Mouse (Mus musculus): ENCODE measurements around the gene Cyp2ab1. TPM values are rescaled to one million over a fixed set of nuclear protein-coding genes. Genes with fewer than 3 reads are reported as not detected.

Gene Cyp2ab1
- polyA plus RNA-seq, 1 experiment: 0.50 TPM

DNA sequence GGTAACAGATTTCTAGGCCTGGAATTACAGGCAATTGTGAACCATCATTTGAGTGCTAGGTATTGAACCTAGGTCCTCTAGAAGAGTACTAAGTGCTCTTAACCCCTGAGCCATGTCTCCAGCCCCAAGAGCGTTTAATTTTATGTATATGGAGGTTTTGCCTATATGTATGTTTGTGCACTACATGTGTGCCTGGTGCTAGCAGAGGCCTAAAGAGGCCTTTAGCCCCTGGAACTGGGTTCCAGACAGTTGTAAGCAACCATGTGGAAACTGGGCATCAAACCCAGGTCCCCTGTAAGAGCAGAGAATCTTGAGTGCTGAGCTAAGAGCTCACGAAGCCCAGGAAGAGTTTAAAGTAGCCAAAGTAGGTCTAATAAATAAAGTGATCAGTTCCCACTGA lies 25.1 kb downstream of the Cyp2ab1 start:
- no peak overlapping the region for H3ac ChIP-seq (ENCODE audit: control insufficient read depth, insufficient read length)
- H3K27me3 ChIP-seq (ENCODE audit: control insufficient read depth, insufficient read depth, insufficient read length): no peaks in the 10 kb centered on the region
- H3K4me3 ChIP-seq: peak overlapping the region; percentile 90
- H3K79me2 ChIP-seq (ENCODE audit: control insufficient read depth, insufficient read depth): peaks cover 41% of the 10 kb centered on the region
- H3K4me2 ChIP-seq (ENCODE audit: low read depth): peak overlapping the region; percentile 96
- peaks cover 24% of the 10 kb centered on the region for H3K36me3 ChIP-seq (ENCODE audit: control insufficient read depth, insufficient read depth)
- TF ChIP-seq MAX (IDR thresholded peaks at IDR 0.05; ENCODE audit: low read depth): no peak
- no peak for TF ChIP-seq REST (IDR thresholded peaks at IDR 0.05; ENCODE audit: insufficient read depth, insufficient read length)
- no peak for TF ChIP-seq MYOD1 (IDR thresholded peaks at IDR 0.05; ENCODE audit: control insufficient read depth in 1 of 3, insufficient read length in 2 of 3, low read depth in 2 of 3)
- no peak for TF ChIP-seq TCF3 (IDR thresholded peaks at IDR 0.05; ENCODE audit: insufficient read length, low read depth)
- no peak for TF ChIP-seq USF1 (IDR thresholded peaks at IDR 0.05; ENCODE audit: low read depth)
- no peak for TF ChIP-seq MYOG (IDR thresholded peaks at IDR 0.05; ENCODE audit: control insufficient read depth in 1 of 3, insufficient read depth in 1 of 3, insufficient read length in 2 of 3, low read depth in 2 of 3)
- no peak for TF ChIP-seq CEBPB (IDR thresholded peaks at IDR 0.05; ENCODE audit: insufficient read depth, poor library complexity, severe bottlenecking)
- TF ChIP-seq E2F4 (IDR thresholded peaks at IDR 0.05; ENCODE audit: insufficient read depth): no peak
- no peak for TF ChIP-seq POLR2A (IDR thresholded peaks at IDR 0.05; ENCODE audit: insufficient read length, low read depth)
- no peak for TF ChIP-seq POLR2AphosphoS2 (IDR thresholded peaks at IDR 0.05; ENCODE audit: insufficient read length, low read depth)

DNA sequence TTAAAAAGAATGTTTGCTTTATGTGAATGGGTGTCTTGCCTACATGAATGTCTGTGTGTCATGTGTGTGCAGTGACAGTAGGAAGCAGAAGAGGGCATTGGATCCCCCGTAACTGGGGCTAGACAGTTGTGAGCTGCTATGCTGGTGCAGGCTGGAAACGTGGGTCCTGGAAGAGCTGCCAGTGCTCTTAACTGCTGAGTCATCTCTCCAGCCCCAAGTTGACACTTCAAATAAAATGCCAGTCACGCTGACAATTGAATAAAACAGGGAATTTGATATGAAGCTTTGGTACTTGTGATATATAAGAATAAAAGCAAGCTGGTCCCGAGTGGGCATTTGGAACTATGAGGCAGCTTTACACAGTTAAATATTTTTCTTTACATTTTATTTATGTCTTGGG lies 45.0 kb downstream of the Cyp2ab1 start:
- H3K79me2 ChIP-seq (ENCODE audit: control insufficient read depth, insufficient read depth): no peaks in the 10 kb centered on the region
- no peak overlapping the region for H3K4me2 ChIP-seq (ENCODE audit: low read depth)
- H3K27me3 ChIP-seq (ENCODE audit: control insufficient read depth, insufficient read depth, insufficient read length): no peaks in the 10 kb centered on the region
- TF ChIP-seq POLR2A (IDR thresholded peaks at IDR 0.05; ENCODE audit: insufficient read length, low read depth) (no peak), REST (IDR thresholded peaks at IDR 0.05; ENCODE audit: insufficient read depth, insufficient read length) (no peak), TCF3 (IDR thresholded peaks at IDR 0.05; ENCODE audit: insufficient read length, low read depth) (no peak), E2F4 (IDR thresholded peaks at IDR 0.05; ENCODE audit: insufficient read depth) (no peak), POLR2AphosphoS2 (IDR thresholded peaks at IDR 0.05; ENCODE audit: insufficient read length, low read depth) (no peak), MYOD1 (IDR thresholded peaks at IDR 0.05; ENCODE audit: control insufficient read depth in 1 of 3, insufficient read length in 2 of 3, low read depth in 2 of 3) (no peak), SRF (IDR thresholded peaks at IDR 0.05; ENCODE audit: control insufficient read depth, insufficient read length, low read depth) (no peak), MYOG (IDR thresholded peaks at IDR 0.05; ENCODE audit: control insufficient read depth in 1 of 3, insufficient read depth in 1 of 3, insufficient read length in 2 of 3, low read depth in 2 of 3) (no peak), TCF12 (IDR thresholded peaks at IDR 0.05; ENCODE audit: insufficient read depth, poor library complexity, severe bottlenecking) (no peak), CEBPB (IDR thresholded peaks at IDR 0.05; ENCODE audit: insufficient read depth, poor library complexity, severe bottlenecking) (no peak), USF1 (IDR thresholded peaks at IDR 0.05; ENCODE audit: low read depth) (no peak), MAX (IDR thresholded peaks at IDR 0.05; ENCODE audit: low read depth) (no peak)
- H3K36me3 ChIP-seq (ENCODE audit: control insufficient read depth, insufficient read depth): peaks cover 56% of the 10 kb centered on the region
- H3ac ChIP-seq (ENCODE audit: control insufficient read depth, insufficient read length): no peak overlapping the region
- no peak overlapping the region for H3K4me3 ChIP-seq

DNA sequence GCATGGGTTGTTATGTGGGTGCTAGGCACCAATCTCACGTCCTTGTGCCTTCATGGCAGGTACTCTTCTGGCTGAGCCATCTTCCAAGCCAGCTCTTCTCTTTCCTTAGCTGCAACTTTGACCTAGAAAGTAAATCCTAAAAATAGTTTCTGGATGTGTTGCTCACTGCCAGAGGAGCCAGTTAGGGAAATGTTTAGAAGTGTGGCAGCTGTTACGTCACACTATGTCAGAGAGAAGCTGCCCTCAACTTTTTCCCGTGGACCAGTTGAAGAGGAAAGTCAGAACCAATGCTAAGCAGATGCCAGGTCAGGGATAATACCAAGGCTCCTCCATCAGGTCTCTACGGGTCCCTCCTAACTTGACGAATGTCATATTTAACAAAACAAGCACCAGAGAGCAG lies 45.8 kb downstream of the Cyp2ab1 start:
- H3K4me2 ChIP-seq (ENCODE audit: low read depth): no peak overlapping the region
- peaks cover 48% of the 10 kb centered on the region for H3K36me3 ChIP-seq (ENCODE audit: control insufficient read depth, insufficient read depth)
- no peak for TF ChIP-seq REST (IDR thresholded peaks at IDR 0.05; ENCODE audit: insufficient read depth, insufficient read length)
- TF ChIP-seq MYOG (IDR thresholded peaks at IDR 0.05; ENCODE audit: control insufficient read depth in 1 of 3, insufficient read depth in 1 of 3, insufficient read length in 2 of 3, low read depth in 2 of 3): no peak
- TF ChIP-seq TCF3 (IDR thresholded peaks at IDR 0.05; ENCODE audit: insufficient read length, low read depth): no peak
- no peak for TF ChIP-seq SRF (IDR thresholded peaks at IDR 0.05; ENCODE audit: control insufficient read depth, insufficient read length, low read depth)
- TF ChIP-seq MAX (IDR thresholded peaks at IDR 0.05; ENCODE audit: low read depth): no peak
- no peak for TF ChIP-seq MYOD1 (IDR thresholded peaks at IDR 0.05; ENCODE audit: control insufficient read depth in 1 of 3, insufficient read length in 2 of 3, low read depth in 2 of 3)
- no peak for TF ChIP-seq USF1 (IDR thresholded peaks at IDR 0.05; ENCODE audit: low read depth)
- no peak for TF ChIP-seq CEBPB (IDR thresholded peaks at IDR 0.05; ENCODE audit: insufficient read depth, poor library complexity, severe bottlenecking)
- H3K27me3 ChIP-seq (ENCODE audit: control insufficient read depth, insufficient read depth, insufficient read length): no peaks in the 10 kb centered on the region
- no peak overlapping the region for H3ac ChIP-seq (ENCODE audit: control insufficient read depth, insufficient read length)
- H3K79me2 ChIP-seq (ENCODE audit: control insufficient read depth, insufficient read depth): no peaks in the 10 kb centered on the region
- H3K4me3 ChIP-seq: no peak overlapping the region

DNA sequence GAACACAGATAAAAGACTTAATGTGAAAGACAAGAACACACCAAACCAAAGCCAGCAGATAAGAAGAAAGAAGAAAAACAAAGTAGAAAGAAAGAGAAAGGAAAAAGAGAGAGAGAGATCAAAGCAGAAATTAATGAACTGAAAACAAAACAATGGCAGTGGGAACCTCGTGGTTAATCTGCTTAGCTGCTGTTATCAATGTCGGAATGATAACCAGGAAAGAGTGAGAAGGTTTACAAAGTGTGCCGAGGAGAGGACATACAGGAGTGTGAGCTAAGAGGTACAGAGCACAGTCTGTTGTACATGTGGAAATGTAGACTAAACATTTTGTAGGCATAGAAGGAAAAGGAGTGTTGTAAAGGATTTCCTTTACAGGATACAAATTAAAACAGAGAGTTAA lies 52.2 kb downstream of the Cyp2ab1 start:
- Histone ChIP-seq H3K4me3 (no peak overlapping the region), H3K79me2 (ENCODE audit: control insufficient read depth, insufficient read depth) (no peaks in the 10 kb centered on the region), H3K27me3 (ENCODE audit: control insufficient read depth, insufficient read depth, insufficient read length) (peaks cover 9% of the 10 kb centered on the region), H3K36me3 (ENCODE audit: control insufficient read depth, insufficient read depth) (no peaks in the 10 kb centered on the region), H3K4me2 (ENCODE audit: low read depth) (peak overlapping the region; percentile 32), H3ac (ENCODE audit: control insufficient read depth, insufficient read length) (no peak overlapping the region)
- TF ChIP-seq TCF3 (IDR thresholded peaks at IDR 0.05; ENCODE audit: insufficient read length, low read depth) (no peak), TCF12 (IDR thresholded peaks at IDR 0.05; ENCODE audit: insufficient read depth, poor library complexity, severe bottlenecking) (no peak), POLR2AphosphoS2 (IDR thresholded peaks at IDR 0.05; ENCODE audit: insufficient read length, low read depth) (no peak), MAX (IDR thresholded peaks at IDR 0.05; ENCODE audit: low read depth) (no peak), USF1 (IDR thresholded peaks at IDR 0.05; ENCODE audit: low read depth) (no peak), E2F4 (IDR thresholded peaks at IDR 0.05; ENCODE audit: insufficient read depth) (no peak), SRF (IDR thresholded peaks at IDR 0.05; ENCODE audit: control insufficient read depth, insufficient read length, low read depth) (no peak)

DNA sequence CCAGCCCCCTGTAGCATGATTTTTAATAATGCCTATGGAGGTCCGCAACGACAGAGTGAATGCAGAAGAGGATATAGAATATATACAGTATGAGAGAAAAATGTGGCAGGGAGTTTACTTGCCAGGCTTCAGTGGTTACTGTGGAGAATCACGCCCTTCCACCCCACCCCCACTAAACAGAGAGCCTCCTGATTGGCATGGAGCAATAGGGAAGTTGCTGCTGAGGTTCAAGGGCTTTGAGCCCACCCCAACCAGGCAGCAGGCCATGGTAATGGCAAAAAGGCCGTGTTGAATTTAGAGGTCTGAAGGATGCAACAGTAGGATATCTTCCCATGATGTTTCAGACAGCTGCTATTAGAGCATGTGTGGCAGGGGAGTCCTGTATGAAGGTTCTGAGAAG lies 53.9 kb downstream of the Cyp2ab1 start:
- Histone ChIP-seq H3K36me3 (ENCODE audit: control insufficient read depth, insufficient read depth) (no peaks in the 10 kb centered on the region), H3K4me3 (no peak overlapping the region)
- no peak for TF ChIP-seq REST (IDR thresholded peaks at IDR 0.05; ENCODE audit: insufficient read depth, insufficient read length)
- no peak for TF ChIP-seq USF1 (IDR thresholded peaks at IDR 0.05; ENCODE audit: low read depth)
- TF ChIP-seq MYOD1 (IDR thresholded peaks at IDR 0.05; ENCODE audit: control insufficient read depth in 1 of 3, insufficient read length in 2 of 3, low read depth in 2 of 3): no peak
- no peak for TF ChIP-seq TCF3 (IDR thresholded peaks at IDR 0.05; ENCODE audit: insufficient read length, low read depth)
- TF ChIP-seq TCF12 (IDR thresholded peaks at IDR 0.05; ENCODE audit: insufficient read depth, poor library complexity, severe bottlenecking): no peak
- TF ChIP-seq POLR2AphosphoS2 (IDR thresholded peaks at IDR 0.05; ENCODE audit: insufficient read length, low read depth): no peak
- TF ChIP-seq E2F4 (IDR thresholded peaks at IDR 0.05; ENCODE audit: insufficient read depth): no peak
- no peak for TF ChIP-seq POLR2A (IDR thresholded peaks at IDR 0.05; ENCODE audit: insufficient read length, low read depth)
- no peak for TF ChIP-seq CEBPB (IDR thresholded peaks at IDR 0.05; ENCODE audit: insufficient read depth, poor library complexity, severe bottlenecking)
- TF ChIP-seq MAX (IDR thresholded peaks at IDR 0.05; ENCODE audit: low read depth): no peak
- TF ChIP-seq MYOG (IDR thresholded peaks at IDR 0.05; ENCODE audit: control insufficient read depth in 1 of 3, insufficient read depth in 1 of 3, insufficient read length in 2 of 3, low read depth in 2 of 3): no peak
- no peak for TF ChIP-seq SRF (IDR thresholded peaks at IDR 0.05; ENCODE audit: control insufficient read depth, insufficient read length, low read depth)

More for the DNA sequence above, 53.9 kb downstream of the Cyp2ab1 start:
- no peaks in the 10 kb centered on the region for H3K79me2 ChIP-seq (ENCODE audit: control insufficient read depth, insufficient read depth)
- H3ac ChIP-seq (ENCODE audit: control insufficient read depth, insufficient read length): no peak overlapping the region
- peaks cover 9% of the 10 kb centered on the region for H3K27me3 ChIP-seq (ENCODE audit: control insufficient read depth, insufficient read depth, insufficient read length)
- no peak overlapping the region for H3K4me2 ChIP-seq (ENCODE audit: low read depth)

Data from myocyte (in vitro differentiated cells).